Mouse (Mus musculus) liver (tissue): ENCODE measurements around the gene Gm14147.
"Not testable (repeated sequence)": the region's sequence is repeated elsewhere in the genome, so short reads cannot be mapped to it uniquely, and the experiment has no call there.

ENCODE experiments used
- DNase-seq: peaks from one replicate; pipeline ENCODE4 v3.0.0-alpha.2; 2020; ENCODE audit warnings: mixed read lengths

Gene Gm14147

DNA sequence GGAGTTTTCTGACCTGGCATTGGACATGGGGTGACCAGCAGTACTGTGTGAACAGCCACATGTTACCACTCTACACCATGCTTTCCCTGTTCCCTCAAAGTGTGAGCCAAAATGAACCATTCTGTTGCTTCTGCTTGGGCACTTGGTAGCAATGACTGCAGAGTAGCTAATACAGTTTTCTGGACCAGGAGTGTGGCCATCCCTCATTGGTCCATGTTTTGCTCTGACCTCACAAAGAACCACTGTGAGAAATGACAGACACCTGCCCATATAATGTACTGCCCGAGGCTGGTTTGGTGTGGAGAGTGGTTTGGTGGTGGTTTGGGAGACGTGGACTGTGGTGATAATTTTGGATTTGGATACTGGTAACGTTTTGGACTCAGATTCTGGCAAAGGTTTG is at the start of gene Gm14147:
Gm14147 (plus strand) TSS at position 301 of the 400 bp plus-strand sequence.
- not testable (repeated sequence) for DNase-seq

DNA sequence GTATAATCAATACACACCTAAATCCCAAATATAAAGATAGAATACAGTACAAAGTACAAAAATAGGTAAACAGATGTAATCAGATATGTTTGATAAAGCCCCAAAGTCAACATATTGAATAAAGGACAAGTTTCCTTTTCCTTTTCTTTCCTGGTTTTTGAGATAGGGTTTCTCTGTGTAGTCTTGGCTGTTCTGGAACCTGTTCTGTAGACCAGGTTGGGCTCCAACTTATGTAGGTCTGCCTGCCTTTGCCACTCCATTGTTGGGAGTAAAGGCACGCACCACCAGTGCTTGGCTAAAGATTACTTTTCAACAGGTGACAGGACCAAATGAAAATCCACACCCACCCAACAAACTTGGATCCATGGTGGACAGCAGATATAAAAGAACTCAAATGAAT is 41.4 kb upstream of the Gm14147 start:
- no peak for DNase-seq

DNA sequence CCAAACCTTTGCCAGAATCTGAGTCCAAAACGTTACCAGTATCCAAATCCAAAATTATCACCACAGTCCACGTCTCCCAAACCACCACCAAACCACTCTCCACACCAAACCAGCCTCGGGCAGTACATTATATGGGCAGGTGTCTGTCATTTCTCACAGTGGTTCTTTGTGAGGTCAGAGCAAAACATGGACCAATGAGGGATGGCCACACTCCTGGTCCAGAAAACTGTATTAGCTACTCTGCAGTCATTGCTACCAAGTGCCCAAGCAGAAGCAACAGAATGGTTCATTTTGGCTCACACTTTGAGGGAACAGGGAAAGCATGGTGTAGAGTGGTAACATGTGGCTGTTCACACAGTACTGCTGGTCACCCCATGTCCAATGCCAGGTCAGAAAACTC is 5.8 kb upstream of the Gm14147 start, which contains the start of gene Gm14151:
Gm14151 (minus strand) TSS at position 101 of the 400 bp plus-strand sequence.
- not testable (repeated sequence) for DNase-seq
